Mouse (Mus musculus) lung, adult 2 months (tissue): ENCODE data around the gene Slc25a40.

Experiments
- CTCF ChIP-seq: fragments of 200-500 bp; IDR thresholded peaks from 2 replicates; pipeline ENCODE4 v1.5.1; 2011; ENCODE audit warnings: mild to moderate bottlenecking, low read length, control low read depth; ENCODE audit not compliant: insufficient read depth
- POLR2A ChIP-seq: fragments of 200-500 bp; IDR thresholded peaks from 2 replicates; pipeline ENCODE4 v1.6.1; 2011; ENCODE audit warnings: low read depth, mild to moderate bottlenecking, control low read depth, low read length, borderline replicate concordance; ENCODE audit errors: extremely low read depth

GRCm38 (mm10) chr5:8422157-8422931 lies at the start of gene Slc25a40, which contains the start of gene Dbf4:
- TF ChIP-seq CTCF (no peak), POLR2A (peak; percentile 70; the same call in 1 of the 2 replicates)
